Mouse (Mus musculus) embryonic facial prominence, embryonic 10.5 days (tissue): ENCODE results near the gene Hist1h2bb. TPM values are rescaled to one million over a fixed set of nuclear protein-coding genes. Genes with fewer than 3 reads are reported as not detected.
"Not testable (repeated sequence)": the region's sequence is repeated elsewhere in the genome, so short reads cannot be mapped to it uniquely, and the experiment has no call there.

Experiments
- DNase-seq: peaks from one replicate; pipeline ENCODE4 v3.0.0-alpha.2; 2017; ENCODE audit warnings: low spot score
- H3K27ac ChIP-seq: fragments of 300-500 bp; sonication (generic); replicated peaks from 2 replicates; pipeline ENCODE4 v1.5.1; 2016; ENCODE audit warnings: mild to moderate bottlenecking
- H3K27me3 ChIP-seq: fragments of 300-500 bp; sonication (generic); replicated peaks from 2 replicates; pipeline ENCODE4 v1.6.1; 2016; ENCODE audit warnings: low read depth, mild to moderate bottlenecking; ENCODE audit not compliant: poor library complexity, severe bottlenecking
- H3K36me3 ChIP-seq: fragments of 300-500 bp; sonication (generic); replicated peaks from 2 replicates; pipeline ENCODE4 v1.6.1; 2016; ENCODE audit warnings: mild to moderate bottlenecking, moderate library complexity
- H3K4me1 ChIP-seq: fragments of 300-500 bp; sonication (generic); 2 replicates; pipeline ENCODE4 v1.6.1; 2016
- H3K4me3 ChIP-seq: fragments of 300-500 bp; sonication (generic); 2 replicates; pipeline ENCODE4 v1.5.1; 2016; ENCODE audit warnings: mild to moderate bottlenecking, moderate library complexity
- H3K9me3 ChIP-seq: fragments of 300-500 bp; sonication (generic); 2 replicates; pipeline ENCODE4 v1.6.1; 2016; ENCODE audit warnings: mild to moderate bottlenecking
- WGBS: fragments of 180-500 bp; shearing (Covaris S2); methylation state at CpG from one replicate; pipeline ENCODE4 v1.1.7; 2016; 5-methylcytosine and 5-hydroxymethylcytosine counted together
- microRNA-seq: library from miRNA; unstranded; fragments of <30 nt; microRNA quantifications from one replicate; pipeline ENCODE4, GENCODE M21; 2017
- polyA plus RNA-seq: library from polyadenylated mRNA; unstranded; fragments of >200 nt; fragmentation: Nextera tagmentation; extraction: Ambion mirVana; gene quantifications from 2 replicates; pipeline ENCODE4 v1.2.1, GENCODE M21; 2016

Hist1h2bb gene
- polyA plus RNA-seq, 1 experiment from 2014 or later = 2.9 TPM

GRCm38 (mm10) chr13:23764324-23765171, 18.0 kb downstream of the Hist1h2bb start:
- no peaks in the 10 kb centered on the region for H3K36me3 ChIP-seq
- 35% methylated on average over 12 of the region's 12 CpGs for WGBS
- H3K4me3 ChIP-seq = peak overlapping the region; percentile 70
- H3K27ac ChIP-seq = peak overlapping the region; percentile 92
- no peaks in the 10 kb centered on the region for H3K9me3 ChIP-seq
- peak; percentile 43 for DNase-seq
- no peaks in the 10 kb centered on the region for H3K27me3 ChIP-seq
- peaks cover 33% of the 10 kb centered on the region for H3K4me1 ChIP-seq

DNA sequence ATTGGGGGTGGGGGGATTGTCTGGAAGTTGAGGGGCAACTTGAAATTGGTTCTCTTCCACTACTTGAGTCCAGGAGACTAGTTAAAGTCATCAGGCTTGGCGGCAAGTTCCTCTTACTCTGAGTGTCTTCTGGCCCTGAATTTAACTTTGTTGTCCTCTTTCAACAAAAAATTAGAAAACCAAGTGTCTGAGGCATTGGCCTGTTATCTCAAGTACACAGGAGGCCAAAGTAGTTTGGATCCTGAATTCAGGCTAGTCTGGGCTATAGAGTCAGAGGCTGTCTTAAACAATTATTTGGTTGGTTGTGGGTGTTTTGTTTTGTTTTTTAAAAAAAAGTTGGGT, 18.6 kb downstream of the Hist1h2bb start:
- DNase-seq = no peak
- H3K27me3 ChIP-seq = no peaks in the 10 kb centered on the region
- peak overlapping the region; percentile 70 for H3K4me3 ChIP-seq
- H3K4me1 ChIP-seq = peaks cover 28% of the 10 kb centered on the region
- H3K27ac ChIP-seq = peak overlapping the region; percentile 92; the same call in 1 of the 2 replicates
- 67% methylated on average over 1 of the region's 1 CpGs for WGBS
- no peaks in the 10 kb centered on the region for H3K9me3 ChIP-seq
- no peaks in the 10 kb centered on the region for H3K36me3 ChIP-seq

DNA sequence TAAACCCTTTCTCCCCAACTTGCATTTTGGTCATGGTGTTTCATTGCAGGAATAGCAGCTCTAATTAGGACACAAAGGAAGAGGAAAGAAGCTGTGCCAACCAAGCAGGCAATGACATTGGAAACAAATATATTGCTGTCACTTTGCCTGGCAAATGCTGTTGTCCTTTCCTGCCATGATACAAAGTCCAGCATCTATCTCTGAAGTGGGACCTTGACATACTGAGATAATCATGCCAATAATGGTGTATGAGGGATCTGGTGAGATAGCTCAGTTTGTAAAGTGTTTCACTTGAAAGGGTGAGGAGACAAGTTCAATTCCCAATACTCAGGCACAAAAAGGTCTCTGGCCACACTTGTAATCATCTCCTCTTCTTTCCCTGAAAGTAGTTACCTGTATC, 20.2 kb downstream of the Hist1h2bb start:
- Histone ChIP-seq H3K27me3 (no peaks in the 10 kb centered on the region), H3K4me1 (peaks cover 28% of the 10 kb centered on the region), H3K27ac (no peak overlapping the region), H3K4me3 (no peak overlapping the region), H3K36me3 (no peaks in the 10 kb centered on the region), H3K9me3 (no peaks in the 10 kb centered on the region)
- no peak for DNase-seq

DNA sequence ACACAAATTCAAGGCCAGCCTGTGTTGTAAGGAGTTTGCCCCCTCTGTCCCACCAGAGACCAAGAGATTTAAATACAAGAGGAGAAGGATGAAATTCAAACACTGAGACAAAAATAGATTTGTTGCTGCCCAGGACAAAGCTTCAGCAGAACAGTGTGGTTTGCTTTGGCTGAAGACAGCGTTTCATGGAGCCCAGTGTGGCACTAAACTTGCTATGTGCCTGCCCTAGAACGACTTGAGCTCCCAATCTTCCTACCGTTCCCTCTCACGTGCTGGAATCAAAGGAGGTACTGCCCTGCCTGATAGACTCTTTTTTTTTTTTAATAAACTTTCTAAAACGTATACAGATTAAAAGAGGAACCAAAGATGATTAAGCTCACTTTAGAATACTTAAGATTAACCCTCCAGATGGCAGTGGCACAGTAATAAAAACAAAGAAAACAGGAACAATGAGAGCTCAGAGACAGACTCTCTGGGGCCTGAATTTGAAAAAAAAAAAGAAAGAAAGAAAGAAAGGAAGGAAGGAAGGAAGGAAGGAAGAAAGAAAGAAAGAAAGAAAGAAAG, 22.4 kb downstream of the Hist1h2bb start:
- no peak overlapping the region for H3K27ac ChIP-seq
- no peak for DNase-seq
- WGBS = 51% methylated on average over 5 of the region's 5 CpGs
- no peaks in the 10 kb centered on the region for H3K9me3 ChIP-seq
- H3K4me1 ChIP-seq = peaks cover 23% of the 10 kb centered on the region
- H3K27me3 ChIP-seq = no peaks in the 10 kb centered on the region
- no peaks in the 10 kb centered on the region for H3K36me3 ChIP-seq
- no peak overlapping the region for H3K4me3 ChIP-seq

DNA sequence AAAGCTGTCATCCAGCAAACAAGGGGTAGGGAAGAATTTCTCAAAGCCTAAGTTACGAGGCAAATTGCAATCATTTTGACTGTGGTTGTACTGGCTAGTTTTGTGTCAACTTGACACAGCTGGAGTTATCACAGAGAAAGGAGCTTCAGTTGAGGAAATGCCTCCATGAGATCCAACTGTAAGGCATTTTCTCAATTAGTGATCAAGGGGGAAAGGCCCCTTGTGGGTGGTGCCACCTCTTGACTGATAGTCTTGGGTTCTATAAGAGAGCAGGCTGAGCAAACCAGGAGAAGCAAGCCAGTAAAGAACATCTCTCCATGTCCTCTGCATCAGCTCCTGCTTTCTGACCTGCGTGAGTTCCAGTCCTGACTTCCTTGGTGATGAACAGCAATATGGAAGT, 23.1 kb downstream of the Hist1h2bb start, which contains the start of gene Trim38:
Gene Trim38, plus strand, starts transcription at position 301 of the 400 bp plus-strand sequence.
- not testable (repeated sequence) for H3K27me3 ChIP-seq, H3K36me3 ChIP-seq, DNase-seq, H3K4me3 ChIP-seq, H3K27ac ChIP-seq, H3K9me3 ChIP-seq
- peaks cover 16% of the 10 kb centered on the region for H3K4me1 ChIP-seq
- WGBS = 84% methylated on average over 2 of the region's 2 CpGs

GRCm38 (mm10) chr13:23772561-23773313, 26.2 kb downstream of the Hist1h2bb start:
- peaks cover 14% of the 10 kb centered on the region for H3K4me1 ChIP-seq
- peak overlapping the region; percentile 42 for H3K4me3 ChIP-seq
- H3K36me3 ChIP-seq = no peaks in the 10 kb centered on the region
- H3K27me3 ChIP-seq = no peaks in the 10 kb centered on the region
- peak; percentile 78 for DNase-seq
- no peak overlapping the region; the same call in 1 of the 2 replicates for H3K27ac ChIP-seq
- no peaks in the 10 kb centered on the region for H3K9me3 ChIP-seq
- 25% methylated on average over 21 of the region's 21 CpGs for WGBS

DNA sequence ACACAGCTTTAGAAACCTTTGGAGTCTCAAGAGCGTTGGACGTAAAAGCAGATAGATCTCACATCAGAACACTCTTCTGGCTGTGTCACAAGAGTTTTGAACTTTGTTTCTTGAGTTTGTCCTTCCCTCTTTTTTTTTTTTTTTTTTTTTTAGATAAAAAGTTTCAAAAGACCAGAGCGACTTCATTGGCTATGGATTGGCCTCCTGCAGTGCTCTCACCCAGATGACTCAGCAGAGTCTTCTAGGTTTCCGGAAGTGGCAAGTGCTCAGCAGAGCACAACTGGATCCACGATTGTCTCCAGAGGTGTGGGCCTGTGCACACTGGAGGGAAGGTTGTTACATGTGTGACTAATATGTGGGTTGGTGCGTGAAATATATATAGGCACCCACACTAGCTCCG, 31.8 kb downstream of the Hist1h2bb start:
- H3K27me3 ChIP-seq = no peaks in the 10 kb centered on the region
- no peak overlapping the region for H3K27ac ChIP-seq
- H3K9me3 ChIP-seq = no peaks in the 10 kb centered on the region
- no peaks in the 10 kb centered on the region for H3K4me1 ChIP-seq
- no peak for DNase-seq
- no peak overlapping the region for H3K4me3 ChIP-seq
- H3K36me3 ChIP-seq = no peaks in the 10 kb centered on the region
- WGBS = 92% methylated on average over 7 of the region's 7 CpGs

GRCm38 (mm10) chr13:23779025-23779424, 32.5 kb downstream of the Hist1h2bb start:
- Histone ChIP-seq H3K4me3 (no peak overlapping the region), H3K27ac (no peak overlapping the region), H3K9me3 (no peaks in the 10 kb centered on the region), H3K36me3 (no peaks in the 10 kb centered on the region), H3K4me1 (no peaks in the 10 kb centered on the region), H3K27me3 (no peaks in the 10 kb centered on the region)
- DNase-seq = no peak
- WGBS = 90% methylated on average over 4 of the region's 4 CpGs

- H3K27ac ChIP-seq = no peak overlapping the region
- no peaks in the 10 kb centered on the region for H3K9me3 ChIP-seq
- no peak overlapping the region for H3K4me3 ChIP-seq
- H3K27me3 ChIP-seq = no peaks in the 10 kb centered on the region
- WGBS = 51% methylated on average over 2 of the region's 2 CpGs
- peak; percentile 23 for DNase-seq
- H3K4me1 ChIP-seq = 0 out of 2 replicates have a peak, but pooled peaks cover under 1% of the 10 kb centered on the region
- H3K36me3 ChIP-seq = no peaks in the 10 kb centered on the region
These were observed 46.0 kb downstream of the Hist1h2bb start for GRCm38 (mm10) chr13:23792520-23792919.

Small RNA genes within 50 kb of the gene (microRNA-seq; reads per million reads assigned to microRNA genes)
- gene Gm44314 = not detected
- not detected for gene Gm44484

Other genes starting within 250 kb of the Hist1h2bb start
- 2.7 and 3.0 TPM in 2 replicates for gene Hist1h4h, start 215.7 kb upstream of the Hist1h2bb start, polyA plus RNA-seq
- 4.8 and 5.5 TPM in 2 replicates for gene Hist1h2af, start 212.8 kb upstream of the Hist1h2bb start, polyA plus RNA-seq
- gene Hist1h3g, start 211.3 kb upstream of the Hist1h2bb start, polyA plus RNA-seq = 6.5 and 7.7 TPM in 2 replicates
- 1.1 TPM in 2 replicates for gene Hist1h2bh, start 203.3 kb upstream of the Hist1h2bb start, polyA plus RNA-seq
- 0.97 and 1.2 TPM in 2 replicates for gene Hist1h3f, start 202.7 kb upstream of the Hist1h2bb start, polyA plus RNA-seq
- 1.00 and 1.2 TPM in 2 replicates for gene Hist1h4f, start 195.1 kb upstream of the Hist1h2bb start, polyA plus RNA-seq
- 0.58 and 0.60 TPM in 2 replicates for gene Hist1h1d, start 193.5 kb upstream of the Hist1h2bb start, polyA plus RNA-seq
- gene Hist1h3e, start 184.4 kb upstream of the Hist1h2bb start, polyA plus RNA-seq = 5.8 and 6.8 TPM in 2 replicates
- gene Hist1h2ae, start 175.5 kb upstream of the Hist1h2bb start, polyA plus RNA-seq = 96.8 and 97.7 TPM in 2 replicates
- 7.0 and 9.8 TPM in 2 replicates for gene Hist1h2bg, start 175.3 kb upstream of the Hist1h2bb start, polyA plus RNA-seq
- gene Hist1h2bf, start 172.5 kb upstream of the Hist1h2bb start, polyA plus RNA-seq = 4.0 and 4.8 TPM in 2 replicates
- gene Hist1h2ad, start 172.4 kb upstream of the Hist1h2bb start, polyA plus RNA-seq = 0.97 and 3.8 TPM in 2 replicates
- gene Hist1h3d, start 171.0 kb upstream of the Hist1h2bb start, polyA plus RNA-seq = 9.3 and 10.5 TPM in 2 replicates
- gene Hist1h4d, start 165.1 kb upstream of the Hist1h2bb start, polyA plus RNA-seq = 97.2 and 97.7 TPM in 2 replicates
- gene Hist1h2be, start 125.6 kb upstream of the Hist1h2bb start, polyA plus RNA-seq = 3.1 and 4.0 TPM in 2 replicates
- 18.4 and 19.5 TPM in 2 replicates for gene Hist1h1e, start 124.2 kb upstream of the Hist1h2bb start, polyA plus RNA-seq
- gene Hist1h2ac, start 62.8 kb upstream of the Hist1h2bb start, polyA plus RNA-seq = 0.91 and 1.3 TPM in 2 replicates
- 19.0 and 20.3 TPM in 2 replicates for gene Hist1h2bc, start 62.5 kb upstream of the Hist1h2bb start, polyA plus RNA-seq
- 0.28 TPM in 1 of 2 replicates, not detected in the other for gene Hist1h1t, start 50.9 kb upstream of the Hist1h2bb start, polyA plus RNA-seq
- gene Hist1h4c, start 48.3 kb upstream of the Hist1h2bb start, polyA plus RNA-seq = 6.6 and 6.8 TPM in 2 replicates
- 1.5 and 2.0 TPM in 2 replicates for gene Hfe, start 35.9 kb upstream of the Hist1h2bb start, polyA plus RNA-seq
- 9.1 and 9.2 TPM in 2 replicates for gene Hist1h1c, start 7.9 kb upstream of the Hist1h2bb start, polyA plus RNA-seq
- gene Hist1h3c, start 1.1 kb upstream of the Hist1h2bb start, polyA plus RNA-seq = 8.6 and 10.0 TPM in 2 replicates
- 39.1 and 43.8 TPM in 2 replicates for gene Hist1h2ab, start 4.4 kb downstream of the Hist1h2bb start, polyA plus RNA-seq
- 9.5 and 10.3 TPM in 2 replicates for gene Hist1h3b, start 5.5 kb downstream of the Hist1h2bb start, polyA plus RNA-seq
- 2.8 and 7.1 TPM in 2 replicates for gene Hist1h4b, start 10.3 kb downstream of the Hist1h2bb start, polyA plus RNA-seq
- gene Hist1h4a, start 14.5 kb downstream of the Hist1h2bb start, polyA plus RNA-seq = 0.54 and 0.65 TPM in 2 replicates
- 4.7 and 5.0 TPM in 2 replicates for gene Hist1h3a, start 15.7 kb downstream of the Hist1h2bb start, polyA plus RNA-seq
- 2.7 and 4.0 TPM in 2 replicates for gene Hist1h1a, start 16.9 kb downstream of the Hist1h2bb start, polyA plus RNA-seq
- gene Trim38, start 23.2 kb downstream of the Hist1h2bb start, polyA plus RNA-seq = 0.26 TPM in 1 of 2 replicates, not detected in the other
- gene Slc17a2, start 60.3 kb downstream of the Hist1h2bb start, polyA plus RNA-seq = not detected in 2 replicates
- gene Slc17a3, start 92.7 kb downstream of the Hist1h2bb start, polyA plus RNA-seq = not detected in 2 replicates
- gene Slc17a1, start 121.0 kb downstream of the Hist1h2bb start, polyA plus RNA-seq = not detected in 2 replicates
- gene Slc17a4, start 168.3 kb downstream of the Hist1h2bb start, polyA plus RNA-seq = not detected in 2 replicates
- not detected in 2 replicates for gene Hist1h2ba, start 187.4 kb downstream of the Hist1h2bb start, polyA plus RNA-seq
- not detected in 2 replicates for gene Hist1h2aa, start 187.7 kb downstream of the Hist1h2bb start, polyA plus RNA-seq
- 0.14 and 0.31 TPM in 2 replicates for gene Scgn, start 244.5 kb downstream of the Hist1h2bb start, polyA plus RNA-seq